Mouse (Mus musculus) lung, adult 2 months (tissue): ENCODE measurements around the gene Gm20388.

Source experiments
- CTCF ChIP-seq: fragments of 200-500 bp; IDR thresholded peaks from 2 replicates; pipeline ENCODE4 v1.5.1; 2011; ENCODE audit warnings: mild to moderate bottlenecking, low read length, control low read depth; ENCODE audit not compliant: insufficient read depth
- POLR2A ChIP-seq: fragments of 200-500 bp; IDR thresholded peaks from 2 replicates; pipeline ENCODE4 v1.6.1; 2011; ENCODE audit warnings: low read depth, mild to moderate bottlenecking, control low read depth, low read length, borderline replicate concordance; ENCODE audit errors: extremely low read depth

- TF ChIP-seq POLR2A (no peak), CTCF (no peak)
These were observed 3971.8 kb downstream of the Gm20388 start for GRCm38 (mm10) chr8:123882412-123882811.
